Mouse (Mus musculus) adrenal gland, postnatal 4 days (tissue): Measurements from ENCODE around the gene Srarp. TPM values are rescaled to one million over a fixed set of nuclear protein-coding genes. Genes with fewer than 3 reads are reported as not detected.

Source experiments
- DNase-seq, 2 experiments: peaks; one replicate each; pipeline ENCODE4 v3.0.0; 2021 to 2022; ENCODE audit warnings: low spot score in 2 of 2, mixed read lengths in 2 of 2
- long read RNA-seq, 2 experiments: library from polyadenylated mRNA; stranded (forward); transcript quantifications; one replicate each; pipeline ENCODE4 v2.0.0; 2021
- total RNA-seq, 2 experiments: library from RNA; stranded (reverse); gene quantifications; 2 replicates each; pipeline ENCODE4 v1.2.3; 2021

The Srarp gene
- not detected for total RNA-seq
- long read RNA-seq, experiment 1 = 0 reads
- long read RNA-seq, experiment 2 = 0 reads

- DNase-seq = no peak
Measured at GRCm38 (mm10) chr4:141435974-141436373, at the start of gene Srarp. TSS of gene Srarp (minus strand) at chr4:141436105.

- no peak for DNase-seq
Measured at GRCm38 (mm10) chr4:141484071-141484470, 48.2 kb upstream of the Srarp start.

- DNase-seq = no peak
Measured at GRCm38 (mm10) chr4:141479411-141479810, 43.5 kb upstream of the Srarp start.

- DNase-seq = no peak
Measured at GRCm38 (mm10) chr4:141478794-141479193, 42.9 kb upstream of the Srarp start.

- DNase-seq = no peak
Measured at GRCm38 (mm10) chr4:141478225-141478624, 42.3 kb upstream of the Srarp start.

- DNase-seq = no peak
Measured at GRCm38 (mm10) chr4:141477681-141478102, 41.8 kb upstream of the Srarp start.

GRCm38 (mm10) chr4:141474431-141474830 is 38.5 kb upstream of the Srarp start:
- DNase-seq = no peak

- DNase-seq = no peak
Measured at GRCm38 (mm10) chr4:141472641-141473321, 36.9 kb upstream of the Srarp start.

GRCm38 (mm10) chr4:141471491-141471890 is 35.6 kb upstream of the Srarp start:
- no peak for DNase-seq

- no peak for DNase-seq
Measured at GRCm38 (mm10) chr4:141469343-141469742, 33.4 kb upstream of the Srarp start.

GRCm38 (mm10) chr4:141468576-141468975 is 32.7 kb upstream of the Srarp start:
- DNase-seq = no peak

- DNase-seq = no peak
Measured at GRCm38 (mm10) chr4:141467581-141467927, 31.6 kb upstream of the Srarp start.

GRCm38 (mm10) chr4:141466844-141467580 is 31.1 kb upstream of the Srarp start:
- DNase-seq = no peak

- no peak for DNase-seq
Measured at GRCm38 (mm10) chr4:141466289-141466795, 30.4 kb upstream of the Srarp start.

GRCm38 (mm10) chr4:141465512-141466288 is 29.8 kb upstream of the Srarp start:
- DNase-seq = no peak

- no peak for DNase-seq
Measured at GRCm38 (mm10) chr4:141464722-141465121, 28.8 kb upstream of the Srarp start.

- DNase-seq = no peak
Measured at GRCm38 (mm10) chr4:141463472-141463871, 27.6 kb upstream of the Srarp start.

- DNase-seq = no peak
Measured at GRCm38 (mm10) chr4:141461576-141461975, 25.7 kb upstream of the Srarp start.

- DNase-seq = no peak
Measured at GRCm38 (mm10) chr4:141461088-141461487, 25.2 kb upstream of the Srarp start.

- DNase-seq = no peak
Measured at GRCm38 (mm10) chr4:141460481-141460880, 24.6 kb upstream of the Srarp start.

- DNase-seq = no peak
Measured at GRCm38 (mm10) chr4:141459766-141460165, 23.9 kb upstream of the Srarp start.

GRCm38 (mm10) chr4:141458888-141459287 is 23.0 kb upstream of the Srarp start:
- no peak for DNase-seq
